Mouse (Mus musculus) erythroblast, embryonic 14.5 days (primary cell): Measurements from ENCODE around the gene Prkce.

Experiments used
- GATA1 ChIP-seq: IDR thresholded peaks from 2 replicates; pipeline ENCODE4 v1.6.1; 2012; ENCODE audit warnings: low read length, inconsistent platforms, mixed read lengths
- TAL1 ChIP-seq: IDR thresholded peaks from 3 replicates; pipeline ENCODE4 v1.6.1; 2012; ENCODE audit warnings: low read length, inconsistent platforms, mixed read lengths

DNA sequence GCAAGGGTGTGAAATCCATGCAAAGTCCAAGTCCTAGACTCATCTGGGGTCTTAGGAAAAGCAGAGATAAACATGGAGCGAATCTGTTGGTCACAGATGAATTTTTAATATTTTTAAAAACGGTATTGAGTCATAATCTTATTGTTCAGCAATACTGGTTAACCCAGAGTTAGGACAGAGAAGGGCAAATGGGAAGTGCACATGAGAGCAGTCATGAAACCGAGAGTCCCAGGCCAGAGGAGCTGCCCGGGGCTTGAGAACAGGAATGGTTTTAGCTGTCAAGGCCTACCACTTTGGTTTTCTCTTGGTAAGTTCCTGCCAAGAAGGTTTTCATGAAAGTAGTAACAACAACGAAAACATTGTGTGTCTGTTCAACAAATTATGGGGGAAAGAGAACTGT lies 76.8 kb downstream of the Prkce start:
- TF ChIP-seq TAL1 (no peak), GATA1 (no peak)
